Mouse (Mus musculus): ENCODE data around the gene Bcl10.

GRCm38 (mm10) chr3:145966806-145967205 is 44.2 kb downstream of the Bcl10 start:
- no peak for TF ChIP-seq CTCF (conservative IDR thresholded peaks at IDR 0.05; ENCODE audit: low read length)
- no peak for TF ChIP-seq POU5F1 (IDR thresholded peaks at IDR 0.05; ENCODE audit: borderline replicate concordance, low read length)
- TF ChIP-seq NANOG (IDR thresholded peaks at IDR 0.05; ENCODE audit: borderline replicate concordance, low read length) = no peak
